Mouse (Mus musculus) ZHBTc4 (cell line): ENCODE results near the gene Krt39.

Source experiments
- DNase-seq: peaks from one replicate; pipeline ENCODE4 v3.0.0-alpha.2; 2011; ENCODE audit warnings: low read depth, low spot score

Gene Krt39

DNA sequence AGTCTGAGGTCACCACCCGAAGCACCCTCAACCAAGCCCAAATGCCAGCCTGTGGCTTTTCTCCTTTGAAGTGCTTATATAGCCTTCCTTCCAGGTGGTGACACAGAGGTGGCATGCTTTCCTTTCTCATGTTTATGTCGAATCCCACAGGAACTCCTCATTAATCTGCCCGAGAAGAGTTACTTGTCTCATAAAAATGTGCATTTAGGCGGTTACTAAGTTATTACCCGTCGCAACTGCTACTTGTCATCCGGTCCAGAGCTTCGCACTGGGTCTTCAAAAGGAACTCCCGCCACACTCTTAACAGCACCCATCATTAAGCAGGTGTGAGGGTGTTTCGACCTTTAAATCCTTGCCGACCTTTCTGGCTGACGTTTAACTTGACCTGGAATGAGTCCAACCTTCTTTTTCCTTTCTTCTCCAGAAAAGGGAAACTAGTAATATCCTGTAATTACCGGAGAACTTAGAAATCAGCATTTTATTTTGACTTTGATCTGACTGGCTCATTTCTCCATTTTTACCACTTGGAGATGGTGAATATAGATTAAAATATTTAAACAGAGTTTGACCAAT, at the start of gene Krt39:
Gene Krt39, minus strand, starts transcription at position 51 of the 573 bp plus-strand sequence.
- DNase-seq = no peak

DNA sequence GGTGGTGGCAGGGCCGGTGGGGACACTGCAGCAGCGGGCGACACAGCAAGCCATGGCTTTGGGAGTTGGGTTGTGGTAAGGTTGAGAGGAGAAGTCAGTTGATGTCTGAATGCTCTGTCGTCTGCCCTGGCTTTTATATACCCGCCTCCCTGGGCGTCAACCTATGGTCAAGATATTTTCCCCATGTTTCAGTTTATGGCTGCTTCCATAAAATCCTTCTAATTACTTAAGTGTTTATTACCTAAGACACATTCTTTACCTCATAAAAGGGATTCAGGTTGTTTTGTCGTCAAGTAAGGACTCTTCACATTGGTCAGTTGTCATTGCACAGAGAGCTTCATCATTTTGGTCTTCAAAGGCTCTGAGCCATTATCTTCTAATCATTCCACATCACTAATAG, 45.4 kb upstream of the Krt39 start, which contains the start of gene Krtap3-1:
Gene Krtap3-1, minus strand, starts transcription at position 101 of the 400 bp plus-strand sequence.
- no peak for DNase-seq

DNA sequence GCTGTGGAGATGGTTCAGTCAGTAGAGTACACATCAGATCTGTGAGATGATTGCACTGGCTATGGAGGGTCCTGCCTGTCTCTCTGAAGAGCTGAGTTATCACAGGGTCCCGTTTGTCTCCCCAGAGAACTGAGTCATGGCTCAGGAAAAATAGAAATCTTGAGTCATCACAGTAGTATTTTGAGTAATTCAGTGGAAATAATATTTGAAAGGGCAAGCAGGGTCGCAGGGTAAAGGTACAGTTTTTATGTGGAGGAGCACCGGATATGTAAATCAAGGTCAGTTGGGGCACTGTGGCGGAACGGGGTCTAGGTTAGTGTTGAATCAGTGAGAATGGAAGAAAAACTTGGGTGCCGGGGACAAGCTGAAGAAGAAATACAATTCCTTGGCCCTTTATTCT, 41.4 kb upstream of the Krt39 start:
- DNase-seq = no peak

- no peak for DNase-seq
Measured at GRCm38 (mm10) chr11:99559366-99559765, 38.2 kb upstream of the Krt39 start, which contains the start of gene Gm11939. Gene Gm11939 (minus strand): TSS chr11:99559466.

GRCm38 (mm10) chr11:99557976-99558745, 37.0 kb upstream of the Krt39 start:
- no peak for DNase-seq

- DNase-seq = no peak
Measured at GRCm38 (mm10) chr11:99556753-99557152, 35.6 kb upstream of the Krt39 start, which contains the start of gene Krtap3-2. Gene Krtap3-2 (minus strand): TSS chr11:99556853.

- DNase-seq = no peak
Measured at GRCm38 (mm10) chr11:99556195-99556594, 35.1 kb upstream of the Krt39 start.

GRCm38 (mm10) chr11:99550765-99551164, 29.6 kb upstream of the Krt39 start, which contains the start of gene Krtap3-3:
Gene Krtap3-3 (minus strand): TSS chr11:99550865.
- no peak for DNase-seq

GRCm38 (mm10) chr11:99547892-99548291, 26.8 kb upstream of the Krt39 start:
- peak; percentile 33 for DNase-seq

DNA sequence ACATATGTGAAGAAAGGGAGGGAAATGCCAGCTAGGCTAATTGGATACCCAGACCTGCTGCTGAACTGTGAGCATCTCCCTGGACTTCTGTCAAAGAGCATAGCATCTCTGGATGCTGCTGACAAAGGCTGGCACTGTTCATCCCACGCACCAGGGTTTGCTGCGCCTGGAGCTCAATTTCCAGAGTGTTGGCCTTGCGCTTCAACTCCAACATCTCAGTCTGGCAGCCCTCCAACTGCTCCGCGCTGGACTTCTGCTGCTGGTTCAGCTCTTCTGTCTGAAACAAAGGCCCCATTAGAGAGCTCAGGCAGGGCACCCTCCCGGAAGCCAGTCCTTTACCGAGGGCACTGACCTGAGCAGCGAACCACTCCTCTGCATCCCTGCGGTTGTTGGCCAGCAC, 18.6 kb upstream of the Krt39 start:
- no peak for DNase-seq

GRCm38 (mm10) chr11:99514098-99514497, 7.0 kb downstream of the Krt39 start:
- DNase-seq = no peak

DNA sequence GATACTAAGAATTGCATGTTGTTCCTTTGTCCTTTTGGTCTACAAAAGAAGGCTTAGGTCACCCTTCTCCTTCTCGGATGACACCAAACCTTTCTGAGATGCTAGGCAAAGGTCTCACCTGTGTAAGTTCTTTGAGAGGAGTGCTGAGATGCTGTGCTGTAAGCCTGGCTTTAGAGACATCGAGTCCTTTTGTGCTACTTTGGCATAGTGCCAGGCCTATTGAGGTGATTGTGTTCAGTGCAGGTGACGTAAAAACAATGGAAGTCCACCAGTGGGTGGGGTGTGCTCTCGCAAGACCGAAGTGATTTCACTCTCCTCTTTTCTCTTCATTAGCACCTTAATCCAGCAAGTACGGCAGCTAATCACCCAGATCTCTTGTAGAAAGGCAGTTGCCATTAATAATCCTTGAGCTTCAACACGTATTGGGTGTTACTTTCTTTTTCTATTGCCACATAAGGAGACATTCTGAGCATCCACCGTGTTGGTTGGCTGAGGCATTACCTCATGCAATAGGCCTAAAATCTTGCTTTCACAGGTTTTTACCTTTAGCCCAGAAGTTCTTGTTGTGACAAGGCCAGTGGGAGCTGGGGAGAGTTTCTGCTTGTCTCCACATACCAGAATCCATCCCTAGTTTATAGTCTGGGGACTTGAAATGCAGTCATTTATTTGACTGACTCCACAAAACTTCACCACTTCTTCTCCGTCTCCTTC, 20.9 kb downstream of the Krt39 start:
- peak; percentile 54 for DNase-seq

DNA sequence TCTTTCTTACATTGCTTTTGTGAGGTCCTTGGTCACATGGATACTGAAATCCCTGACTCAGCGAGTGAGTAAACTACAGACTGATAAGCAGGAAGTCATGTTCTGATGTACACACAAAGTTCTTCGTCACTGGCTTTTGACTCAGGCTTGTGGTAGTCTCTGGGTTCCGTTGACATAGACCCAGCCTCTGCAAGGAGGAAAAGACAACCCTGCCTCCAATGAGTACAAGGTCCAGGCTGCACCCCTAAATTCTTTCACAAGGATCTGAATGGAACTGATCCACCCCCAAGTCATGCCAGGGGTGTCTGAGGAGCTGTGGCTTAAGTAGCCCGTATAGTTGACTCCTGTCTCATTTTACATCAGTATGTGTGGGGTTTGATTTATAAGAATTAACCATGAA, 24.7 kb downstream of the Krt39 start:
- no peak for DNase-seq

GRCm38 (mm10) chr11:99494741-99495140, 26.4 kb downstream of the Krt39 start:
- DNase-seq = no peak

GRCm38 (mm10) chr11:99493574-99493850, 27.6 kb downstream of the Krt39 start:
- DNase-seq = peak; percentile 80

DNA sequence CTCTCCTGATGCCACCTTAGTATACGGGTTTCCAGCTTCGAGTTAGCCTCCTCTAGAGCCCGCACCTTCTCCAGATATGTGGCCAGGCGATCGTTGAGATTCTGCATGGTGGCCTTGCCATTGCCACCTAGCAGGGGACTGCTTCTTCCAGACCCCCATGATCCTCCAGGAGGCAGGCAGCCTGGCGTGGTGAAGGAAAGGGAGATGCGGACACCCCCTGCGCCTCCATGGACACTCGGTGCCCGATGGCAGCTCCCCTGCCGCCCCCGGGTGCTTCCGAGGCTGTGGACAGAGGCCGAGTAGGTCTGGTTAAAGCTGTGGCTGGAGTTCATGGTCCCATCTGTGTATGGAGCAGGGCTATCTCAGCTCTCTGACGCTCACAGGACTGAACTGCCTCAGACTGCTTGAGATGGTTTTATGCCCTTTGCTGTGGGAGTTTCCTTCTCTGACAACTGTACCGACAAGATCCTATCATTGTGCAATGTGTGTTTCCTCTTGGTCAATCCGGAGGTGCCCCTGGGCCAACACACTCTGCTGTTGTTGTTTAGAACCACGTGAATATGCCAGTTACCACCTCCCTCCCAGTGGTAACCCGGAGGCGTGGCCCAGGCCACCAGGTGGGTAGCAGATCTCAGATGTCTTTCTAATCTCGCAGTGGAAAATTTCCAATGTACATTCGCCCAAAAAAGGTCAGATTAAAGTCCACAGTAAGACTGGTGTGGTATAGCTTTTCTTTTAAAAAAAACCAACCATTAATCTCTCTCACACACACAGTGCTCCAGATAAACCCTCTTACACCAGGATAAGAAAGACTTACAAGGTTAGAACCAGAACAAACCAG, 28.2 kb downstream of the Krt39 start, which contains the start of gene Krt23:
Gene Krt23, minus strand, starts transcription at position 405 of the 841 bp plus-strand sequence.
- DNase-seq = peak; percentile 30

DNA sequence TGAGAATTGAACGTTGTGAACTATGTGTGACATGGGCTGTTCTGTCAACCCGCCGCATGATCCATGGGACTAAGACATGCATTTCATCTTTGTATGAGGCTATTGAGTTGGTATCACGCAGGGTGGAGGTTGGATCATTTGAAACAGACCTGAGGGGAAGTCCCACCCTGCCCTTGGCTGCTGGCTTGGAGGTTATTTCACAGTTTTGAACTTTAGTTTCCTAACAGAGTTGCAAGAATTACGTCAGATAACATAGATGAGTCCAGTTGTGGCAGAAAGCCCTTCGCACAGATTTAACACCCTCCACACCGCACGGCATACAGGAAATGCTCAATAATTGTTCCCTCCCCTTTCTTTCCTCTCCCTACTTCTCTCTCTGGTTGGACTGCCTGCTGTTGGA, 30.1 kb downstream of the Krt39 start:
- no peak for DNase-seq

DNA sequence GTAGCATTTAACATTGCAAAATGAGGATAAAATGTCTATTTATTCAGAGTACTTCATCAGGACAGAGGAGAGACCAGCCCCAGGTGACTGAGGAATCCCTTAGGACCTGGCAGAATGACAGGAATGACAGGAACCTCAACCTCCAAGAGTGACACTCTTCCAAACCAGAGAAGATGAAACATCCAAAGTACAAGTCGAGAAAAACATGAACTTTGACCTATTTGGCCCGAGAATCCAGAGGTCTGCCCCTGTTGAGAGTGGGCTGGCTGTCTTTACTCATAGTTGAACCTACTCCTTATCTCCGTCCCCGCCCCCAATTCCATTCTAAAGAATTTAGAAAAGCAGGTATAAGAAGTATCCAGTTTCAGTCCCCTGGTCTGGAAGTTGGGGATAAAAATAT, 30.5 kb downstream of the Krt39 start:
- DNase-seq = no peak

DNA sequence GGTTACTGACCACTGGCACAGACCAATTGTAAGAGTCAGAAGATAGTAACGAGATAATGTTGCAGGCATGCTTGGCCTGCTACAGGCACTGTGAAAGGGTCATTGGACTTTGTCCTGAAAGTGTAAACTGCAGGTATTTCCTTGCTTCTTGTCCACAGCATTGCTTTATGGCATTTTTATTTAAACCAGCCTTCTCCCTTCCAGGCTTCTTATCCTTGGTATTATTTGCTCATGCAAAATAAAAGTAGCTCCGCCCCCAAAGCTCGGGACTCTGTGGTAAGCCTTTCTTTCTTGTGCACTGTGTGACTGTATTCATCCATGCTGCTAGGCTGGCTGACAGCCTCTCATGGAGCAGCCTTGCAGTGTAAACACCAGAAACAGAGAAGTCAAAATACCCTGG, 31.9 kb downstream of the Krt39 start:
- DNase-seq = no peak

DNA sequence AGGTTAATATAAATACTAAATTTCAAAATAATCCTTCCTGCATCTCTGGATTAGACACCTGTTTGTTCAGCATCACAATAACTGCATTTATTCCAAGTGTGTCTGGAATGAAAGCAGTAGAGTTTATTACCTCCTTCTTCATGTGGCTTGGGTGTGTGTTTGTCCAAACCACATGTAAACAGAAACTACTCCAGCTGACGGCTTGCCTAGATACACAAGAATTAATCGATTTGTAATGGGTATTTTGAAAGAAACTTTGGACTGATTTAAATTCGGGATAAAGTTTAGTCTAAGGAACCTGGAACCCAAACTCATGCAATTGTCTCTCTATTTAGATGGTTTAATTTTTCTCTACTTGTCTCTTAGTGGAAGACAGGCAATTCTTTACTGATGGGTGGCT, 46.2 kb downstream of the Krt39 start:
- DNase-seq = no peak

GRCm38 (mm10) chr11:99473433-99473832, 47.7 kb downstream of the Krt39 start:
- DNase-seq = no peak

- DNase-seq = no peak
Measured at GRCm38 (mm10) chr11:99472405-99472804, 48.7 kb downstream of the Krt39 start.
